ENCODE assay signal across 8 mouse cellular contexts in the genomic region with DNA sequence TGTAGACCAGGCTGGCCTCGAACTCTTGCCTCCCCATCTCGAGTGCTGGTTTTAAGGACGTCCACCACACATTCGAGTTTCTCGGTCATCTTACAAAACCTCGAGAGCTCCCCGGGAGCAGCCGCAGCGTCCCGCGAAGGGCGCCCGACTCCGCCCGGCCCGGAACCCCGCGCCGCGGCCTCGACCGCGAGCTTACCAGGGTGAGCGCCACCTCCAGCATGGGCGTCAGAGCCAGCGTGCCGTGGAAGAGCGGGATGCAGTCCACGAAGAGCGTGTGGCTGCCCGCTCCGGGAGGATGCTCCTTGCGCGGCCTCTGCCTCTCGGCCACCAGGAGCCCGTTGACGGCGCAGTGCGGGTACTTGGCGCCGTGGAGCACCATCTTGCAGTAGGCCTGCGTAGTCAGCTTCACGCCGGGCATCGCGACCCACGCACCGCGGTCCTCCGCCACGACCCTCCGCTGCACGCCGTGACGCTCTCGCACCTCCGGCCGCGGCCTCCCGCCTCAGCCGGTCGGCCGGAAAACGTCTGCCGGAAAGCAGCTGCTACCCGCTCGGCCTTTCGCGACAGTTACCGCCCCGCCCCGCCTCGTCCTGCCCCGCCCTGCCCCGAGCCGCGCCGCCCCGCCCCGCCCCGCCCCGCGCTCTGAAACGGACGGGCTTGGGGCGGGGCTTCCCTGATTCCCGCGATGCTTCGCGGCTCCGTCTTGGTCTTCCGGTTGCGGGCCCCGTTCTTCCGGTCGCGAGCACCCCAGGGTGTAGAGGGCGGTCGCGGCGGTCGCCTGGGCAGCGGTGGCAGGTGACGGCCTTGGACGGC. TPM values are rescaled to one million over a fixed set of nuclear protein-coding genes. Genes with fewer than 3 reads are reported as not detected.
DNase-seq lines count a peak whose midpoint lies in the region; ATAC-seq lines count a peak whose summit lies in the region.

A gene (minus strand): TSS at position 519 of the 813 bp plus-strand sequence.
A gene (plus strand): TSS at position 662 of the 813 bp plus-strand sequence.

- peak; percentile 88 for DNase-seq in adrenal gland, adult 8-10 months
- DNase-seq in embryo, embryonic 11.5 days (ENCODE audit: low read depth, low spot score) = peak; percentile 86
- peak; percentile 90 to 94 for DNase-seq in gastrocnemius, postnatal 4 days (ENCODE audit: low spot score in 2 of 2)
- peak; percentile 90 to 91 for DNase-seq in left cerebral cortex, postnatal 25 days (ENCODE audit: low spot score in 2 of 2)
- peak; percentile 93 for DNase-seq in mesoderm, embryonic 11.5 days (ENCODE audit: low read depth, low spot score)
- peak; percentile 91 for DNase-seq in right cerebral cortex, postnatal 25 days
- peak; percentile 80 to 89 for DNase-seq in urinary bladder, postnatal 36 days (ENCODE audit: low spot score in 2 of 2)

- H3K4me1 ChIP-seq in intestine, embryonic 16.5 days (ENCODE audit: control insufficient read depth, insufficient read depth, low read length) = peaks cover 31% of the 10 kb centered on the region

- peak within 1 kb of the TSS; percentile 87 for H3K27ac ChIP-seq in intestine, embryonic 16.5 days (ENCODE audit: low read length)

- ATAC-seq in intestine, embryonic 16.5 days = peak; percentile 94

- WGBS in intestine, embryonic 16.5 days = under 1% methylated on average over 90 of the region's 105 CpGs

- H3K36me3 ChIP-seq in intestine, embryonic 16.5 days (ENCODE audit: control insufficient read depth, insufficient read depth, low read length) = peaks cover 19% of the 10 kb centered on the region

- H3K4me2 ChIP-seq in intestine, embryonic 16.5 days (ENCODE audit: low read depth, low read length) = peak within 1 kb of the TSS; percentile 80

- H3K9ac ChIP-seq in intestine, embryonic 16.5 days (ENCODE audit: low read depth, low read length) = peak within 1 kb of the TSS; percentile 90

- H3K4me3 ChIP-seq in intestine, embryonic 16.5 days (ENCODE audit: low read length) = peak within 1 kb of the TSS; percentile 82

- no peaks in the 10 kb centered on the region for H3K9me3 ChIP-seq in intestine, embryonic 16.5 days (ENCODE audit: control insufficient read depth, low read length)

- no peaks in the 10 kb centered on the region for H3K27me3 ChIP-seq in intestine, embryonic 16.5 days (replicated peaks; ENCODE audit: control insufficient read depth, insufficient read depth, low read length)

- intact Hi-C loops in left cerebral cortex, postnatal 25 days (cut with DNase I) = no loop called here

RNA-seq across cellular contexts. Expression of the first gene that starts in this region (rescaled TPM):
- total RNA-seq in adrenal gland, adult 8-10 months (2022) = 1 to 10 TPM in 1 of 4 experiments, not detected in 3; 1.4 TPM
- not detected for total RNA-seq in gastrocnemius, postnatal 4 days (2021)
- 1.5 TPM in 2 replicates for polyA plus RNA-seq in intestine, embryonic 16.5 days (2015; fragmentation: Nextera tagmentation; extraction: Ambion mirVana)
- total RNA-seq in left cerebral cortex, postnatal 25 days (2021) = under 1 TPM in 1 of 2 experiments, not detected in 1; 0.62 TPM

RNA-seq across cellular contexts. Expression of the second gene that starts in this region (rescaled TPM):
- 1,000 to 10,000 TPM in 3 of 4 experiments, 100 to 1,000 TPM in 1; 952 to 1,243 (median 1,190) TPM for total RNA-seq in adrenal gland, adult 8-10 months (2022)
- 1,000 to 10,000 TPM; 1,319 to 1,394 TPM for total RNA-seq in gastrocnemius, postnatal 4 days (2021)
- 1,710 and 1,737 TPM in 2 replicates for polyA plus RNA-seq in intestine, embryonic 16.5 days (2015; fragmentation: Nextera tagmentation; extraction: Ambion mirVana)
- 1,000 to 10,000 TPM; 1,169 to 1,197 TPM for total RNA-seq in left cerebral cortex, postnatal 25 days (2021)

Comparison
In these comparisons a context has a peak if more than half of its experiments do, and no peak if none do; other contexts are left out.
1. Peak in every context shown above with its lines: DNase-seq, ATAC-seq, H3K4me3 ChIP-seq and H3K27ac ChIP-seq.